Mouse (Mus musculus) forebrain, embryonic 10.5 days (tissue): ENCODE results near the gene Kifc3. TPM values are rescaled to one million over a fixed set of nuclear protein-coding genes. Genes with fewer than 3 reads are reported as not detected.

Experiments
- DNase-seq: peaks from one replicate; pipeline ENCODE4 v3.0.0-alpha.2; 2017; ENCODE audit warnings: low spot score; ENCODE audit errors: extremely low spot score
- H3K27ac ChIP-seq: fragments of 300-500 bp; sonication (generic); 2 replicates; pipeline ENCODE4 v1.5.1; 2016; ENCODE audit warnings: mild to moderate bottlenecking
- H3K27me3 ChIP-seq: fragments of 300-500 bp; sonication (generic); 2 replicates; pipeline ENCODE4 v1.6.1; 2016; ENCODE audit warnings: mild to moderate bottlenecking; ENCODE audit not compliant: poor library complexity, severe bottlenecking
- H3K36me3 ChIP-seq: fragments of 300-500 bp; sonication (generic); replicated peaks from 2 replicates; pipeline ENCODE4 v1.6.1; 2016; ENCODE audit warnings: mild to moderate bottlenecking, moderate library complexity
- H3K4me1 ChIP-seq: fragments of 300-500 bp; sonication (generic); 2 replicates; pipeline ENCODE4 v1.6.1; 2016
- H3K4me3 ChIP-seq: fragments of 300-500 bp; sonication (generic); 2 replicates; pipeline ENCODE4 v1.5.1; 2016; ENCODE audit warnings: mild to moderate bottlenecking, moderate library complexity
- H3K9me3 ChIP-seq: fragments of 300-500 bp; sonication (generic); 2 replicates; pipeline ENCODE4 v1.6.1; 2016; ENCODE audit warnings: mild to moderate bottlenecking, moderate library complexity
- WGBS: fragments of 180-500 bp; shearing (Covaris S2); methylation state at CpG from one replicate; pipeline ENCODE4 v1.1.7; 2016; 5-methylcytosine and 5-hydroxymethylcytosine counted together
- polyA plus RNA-seq: library from polyadenylated mRNA; unstranded; fragments of >200 nt; fragmentation: Nextera tagmentation; extraction: Ambion mirVana; gene quantifications from 2 replicates; pipeline ENCODE4 v1.2.1, GENCODE M21; 2016

Gene Kifc3
- polyA plus RNA-seq, 1 experiment from 2014 or later: 4.4 TPM

- WGBS: 81% methylated on average over 3 of the region's 3 CpGs
- Histone ChIP-seq H3K27ac (no peak overlapping the region), H3K4me1 (peaks cover 7% of the 10 kb centered on the region), H3K4me3 (no peak overlapping the region), H3K27me3 (no peaks in the 10 kb centered on the region), H3K9me3 (no peaks in the 10 kb centered on the region), H3K36me3 (no peaks in the 10 kb centered on the region)
- no peak for DNase-seq
Measured at GRCm38 (mm10) chr8:95075504-95075903, 127.1 kb downstream of the Kifc3 start.

GRCm38 (mm10) chr8:95067582-95067981, 135.0 kb downstream of the Kifc3 start:
- no peak overlapping the region for H3K4me3 ChIP-seq
- 53% methylated on average over 3 of the region's 3 CpGs for WGBS
- no peaks in the 10 kb centered on the region for H3K27me3 ChIP-seq
- DNase-seq: peak; percentile 38
- H3K4me1 ChIP-seq: no peaks in the 10 kb centered on the region
- no peaks in the 10 kb centered on the region for H3K36me3 ChIP-seq
- H3K27ac ChIP-seq: no peak overlapping the region
- no peaks in the 10 kb centered on the region for H3K9me3 ChIP-seq

GRCm38 (mm10) chr8:95064531-95064930, 138.1 kb downstream of the Kifc3 start:
- no peak for DNase-seq
- H3K27ac ChIP-seq: no peak overlapping the region
- 96% methylated on average over 2 of the region's 2 CpGs for WGBS
- H3K36me3 ChIP-seq: no peaks in the 10 kb centered on the region
- H3K4me3 ChIP-seq: no peak overlapping the region
- no peaks in the 10 kb centered on the region for H3K4me1 ChIP-seq
- no peaks in the 10 kb centered on the region for H3K27me3 ChIP-seq
- H3K9me3 ChIP-seq: no peaks in the 10 kb centered on the region

- Histone ChIP-seq H3K4me3 (no peak overlapping the region), H3K9me3 (no peaks in the 10 kb centered on the region), H3K27ac (no peak overlapping the region), H3K4me1 (peaks cover 3% of the 10 kb centered on the region), H3K36me3 (no peaks in the 10 kb centered on the region), H3K27me3 (no peaks in the 10 kb centered on the region)
- 79% methylated on average over 6 of the region's 6 CpGs for WGBS
- DNase-seq: no peak
Measured at GRCm38 (mm10) chr8:95059812-95060533, 142.6 kb downstream of the Kifc3 start.

- no peak overlapping the region for H3K27ac ChIP-seq
- peaks cover 6% of the 10 kb centered on the region for H3K4me1 ChIP-seq
- DNase-seq: no peak
- no peaks in the 10 kb centered on the region for H3K36me3 ChIP-seq
- H3K4me3 ChIP-seq: no peak overlapping the region
- no peaks in the 10 kb centered on the region for H3K27me3 ChIP-seq
- H3K9me3 ChIP-seq: no peaks in the 10 kb centered on the region
- 85% methylated on average over 6 of the region's 6 CpGs for WGBS
Measured at GRCm38 (mm10) chr8:95058661-95059060, 144.0 kb downstream of the Kifc3 start.

- no peak for DNase-seq
Measured at GRCm38 (mm10) chr8:95056414-95056813, 146.2 kb downstream of the Kifc3 start.

GRCm38 (mm10) chr8:95054927-95055510, 147.6 kb downstream of the Kifc3 start, which contains the start of gene Drc7:
Gene Drc7, plus strand, starts transcription at chr8:95055103.
- 16% methylated on average over 2 of the region's 2 CpGs for WGBS
- peak; percentile 23 for DNase-seq

More at GRCm38 (mm10) chr8:95056414-95056813, 146.2 kb downstream of the Kifc3 start:
- Histone ChIP-seq H3K4me1 (peaks cover 6% of the 10 kb centered on the region), H3K27ac (no peak overlapping the region), H3K36me3 (no peaks in the 10 kb centered on the region), H3K9me3 (no peaks in the 10 kb centered on the region), H3K27me3 (no peaks in the 10 kb centered on the region), H3K4me3 (no peak overlapping the region)
- 79% methylated on average over 5 of the region's 5 CpGs for WGBS

GRCm38 (mm10) chr8:95054438-95054837, 148.2 kb downstream of the Kifc3 start:
- no peaks in the 10 kb centered on the region for H3K36me3 ChIP-seq
- DNase-seq: no peak
- H3K9me3 ChIP-seq: no peaks in the 10 kb centered on the region
- 64% methylated on average over 6 of the region's 6 CpGs for WGBS
- H3K4me1 ChIP-seq: peaks cover 6% of the 10 kb centered on the region
- no peak overlapping the region for H3K27ac ChIP-seq
- no peaks in the 10 kb centered on the region for H3K27me3 ChIP-seq
- H3K4me3 ChIP-seq: no peak overlapping the region

More at GRCm38 (mm10) chr8:95054927-95055510, 147.6 kb downstream of the Kifc3 start, which contains the start of gene Drc7:
- Histone ChIP-seq H3K27ac (no peak within 1 kb of the TSS), H3K4me1 (peaks cover 6% of the 10 kb centered on the region), H3K36me3 (no peaks in the 10 kb centered on the region), H3K27me3 (no peaks in the 10 kb centered on the region), H3K9me3 (no peaks in the 10 kb centered on the region), H3K4me3 (no peak within 1 kb of the TSS)

Other genes starting within 250 kb of the Kifc3 start
- 94.8 and 107 TPM in 2 replicates for gene Adgrg1, start 228.1 kb downstream of the Kifc3 start, polyA plus RNA-seq
- gene Adgrg3, start 185.1 kb downstream of the Kifc3 start, polyA plus RNA-seq: 4.9 and 5.2 TPM in 2 replicates
- 0.18 and 0.24 TPM in 2 replicates for gene Drc7, start 147.7 kb downstream of the Kifc3 start, polyA plus RNA-seq
- 30.7 and 33.1 TPM in 2 replicates for gene Katnb1, start 121.6 kb downstream of the Kifc3 start, polyA plus RNA-seq
- gene Cngb1, start 103.8 kb upstream of the Kifc3 start, polyA plus RNA-seq: 0.14 and 0.25 TPM in 2 replicates
- not detected in 2 replicates for gene Tepp, start 107.8 kb upstream of the Kifc3 start, polyA plus RNA-seq
- 10.6 and 10.7 TPM in 2 replicates for gene Zfp319, start 129.1 kb upstream of the Kifc3 start, polyA plus RNA-seq
- 50.5 and 53.1 TPM in 2 replicates for gene Usb1, start 129.5 kb upstream of the Kifc3 start, polyA plus RNA-seq
- gene Mmp15, start 149.5 kb upstream of the Kifc3 start, polyA plus RNA-seq: 11.1 TPM in 2 replicates
- 144 and 146 TPM in 2 replicates for gene Cfap20, start 232.1 kb upstream of the Kifc3 start, polyA plus RNA-seq